Mouse (Mus musculus) liver, embryonic 14.5 days (tissue): Measurements from ENCODE around the gene Prex1. TPM values are rescaled to one million over a fixed set of nuclear protein-coding genes. Genes with fewer than 3 reads are reported as not detected.

Experiments used
- ATAC-seq: fragments of 200-750 bp; cut with Nextera tagmentation; 2 replicates; pipeline ENCODE4 v1.8.0; 2017; ENCODE audit warnings: moderate number of reproducible peaks, mild to moderate bottlenecking, moderate library complexity; ENCODE audit not compliant: insufficient read depth
- DNase-seq, 3 experiments: peaks; one replicate each; pipeline ENCODE4 v3.0.0-alpha.2; 2012 to 2013; ENCODE audit warnings: low read depth in 3 of 3, low spot score in 3 of 3
- H3K27ac ChIP-seq: fragments of 300-500 bp; sonication (generic); 2 replicates; pipeline ENCODE4 v1.5.1; 2014; ENCODE audit warnings: moderate library complexity, mild to moderate bottlenecking, control low read depth, inconsistent platforms
- H3K27me3 ChIP-seq: fragments of 300-500 bp; sonication (generic); 2 replicates; pipeline ENCODE4 v1.6.1; 2014; ENCODE audit warnings: mild to moderate bottlenecking, low read length, moderate library complexity; ENCODE audit not compliant: control insufficient read depth, insufficient read depth
- H3K36me3 ChIP-seq: fragments of 300-500 bp; sonication (generic); replicated peaks from 2 replicates; pipeline ENCODE4 v1.6.1; 2014; ENCODE audit warnings: low read depth; ENCODE audit not compliant: control insufficient read depth, insufficient read depth
- H3K4me1 ChIP-seq, 2 experiments: fragments of 200-500 bp in 1 of 2; fragments of 300-500 bp in 1 of 2; sonication (generic) in 1 of 2; replicated peaks; 2 replicates each; pipeline ENCODE4 v1.6.1; 2012 to 2014; ENCODE audit warnings: antibody characterized with exemption in 1 of 2, inconsistent platforms in 1 of 2, low read length in 1 of 2; ENCODE audit not compliant: control insufficient read depth in 2 of 2, insufficient read depth in 2 of 2
- H3K4me2 ChIP-seq: fragments of 300-500 bp; sonication (generic); 2 replicates; pipeline ENCODE4 v1.6.1; 2014; ENCODE audit warnings: low read depth, mild to moderate bottlenecking, control low read depth, moderate library complexity
- H3K4me3 ChIP-seq, 2 experiments: fragments of 200-500 bp in 1 of 2; fragments of 300-500 bp in 1 of 2; sonication (generic) in 1 of 2; 2 replicates each; pipeline ENCODE4 v1.5.1; 2012 to 2014; ENCODE audit warnings: low read depth in 2 of 2, low read length in 2 of 2, mild to moderate bottlenecking in 2 of 2, control low read depth in 1 of 2, inconsistent platforms in 1 of 2, moderate library complexity in 1 of 2; ENCODE audit not compliant: insufficient read depth in 1 of 2
- H3K9ac ChIP-seq: fragments of 300-500 bp; sonication (generic); replicated peaks from 2 replicates; pipeline ENCODE4 v1.6.1; 2014; ENCODE audit warnings: mild to moderate bottlenecking, control low read depth, moderate library complexity
- H3K9me3 ChIP-seq: fragments of 300-500 bp; sonication (generic); 2 replicates; pipeline ENCODE4 v1.6.1; 2016; ENCODE audit warnings: low read length, mixed read lengths; ENCODE audit not compliant: control insufficient read depth
- CTCF ChIP-seq: IDR thresholded peaks from 2 replicates; pipeline ENCODE4 v1.5.1; 2016; ENCODE audit warnings: antibody characterized with exemption, low read depth, control low read depth
- EP300 ChIP-seq: IDR thresholded peaks from 2 replicates; pipeline ENCODE4 v1.6.1; 2016; ENCODE audit warnings: antibody characterized with exemption, low read depth
- WGBS: fragments of 180-500 bp; shearing (Covaris S2); extraction: QIAGEN DNeasy Blood & Tissue Kit; methylation state at CpG from one replicate; pipeline ENCODE4 v1.1.7; 2014; ENCODE audit not compliant: insufficient replicate concordance; 5-methylcytosine and 5-hydroxymethylcytosine counted together
- polyA plus RNA-seq, 2 experiments: library from polyadenylated mRNA; depleted of rRNA in 1 of 2; stranded (reverse) in 1 of 2; unstranded in 1 of 2; fragments of >200 nt; fragmentation: Nextera tagmentation in 1 of 2; extraction: Ambion mirVana in 1 of 2; gene quantifications; 2 replicates each; pipeline versions ENCODE4 v1.2.1 to v1.2.3; 2012 to 2014

Prex1 gene
- polyA plus RNA-seq, 2 experiments, result 9.2 to 10.0 TPM

GRCm38 (mm10) chr2:166663250-166663961, 50.2 kb downstream of the Prex1 start:
- H3K27me3 ChIP-seq, result no peaks in the 10 kb centered on the region
- no peak for TF ChIP-seq CTCF
- no peak for TF ChIP-seq EP300
- ATAC-seq, result no peak
- no peak overlapping the region for H3K27ac ChIP-seq
- H3K9ac ChIP-seq, result no peak overlapping the region
- no peak overlapping the region for H3K4me3 ChIP-seq
- no peaks in the 10 kb centered on the region for H3K9me3 ChIP-seq
- H3K4me1 ChIP-seq, result peaks cover 14 to 19% of the 10 kb centered on the region in 2 experiments
- no peak for DNase-seq
- no peak overlapping the region for H3K4me2 ChIP-seq
- WGBS, result 87% methylated on average over 9 of the region's 9 CpGs
- H3K36me3 ChIP-seq, result no peaks in the 10 kb centered on the region

- ATAC-seq, result no peak
- WGBS, result 65% methylated on average over 6 of the region's 6 CpGs
- no peaks in the 10 kb centered on the region for H3K9me3 ChIP-seq
- H3K4me3 ChIP-seq, result no peak overlapping the region
- H3K4me1 ChIP-seq, result peaks cover 14 to 19% of the 10 kb centered on the region in 2 experiments
- no peak overlapping the region for H3K27ac ChIP-seq
- DNase-seq, result no peak
- no peak overlapping the region for H3K9ac ChIP-seq
- no peak for TF ChIP-seq CTCF
- no peak for TF ChIP-seq EP300
- H3K36me3 ChIP-seq, result no peaks in the 10 kb centered on the region
- H3K4me2 ChIP-seq, result no peak overlapping the region
- no peaks in the 10 kb centered on the region for H3K27me3 ChIP-seq
Observed at GRCm38 (mm10) chr2:166662595-166663160, 51.0 kb downstream of the Prex1 start.

DNA sequence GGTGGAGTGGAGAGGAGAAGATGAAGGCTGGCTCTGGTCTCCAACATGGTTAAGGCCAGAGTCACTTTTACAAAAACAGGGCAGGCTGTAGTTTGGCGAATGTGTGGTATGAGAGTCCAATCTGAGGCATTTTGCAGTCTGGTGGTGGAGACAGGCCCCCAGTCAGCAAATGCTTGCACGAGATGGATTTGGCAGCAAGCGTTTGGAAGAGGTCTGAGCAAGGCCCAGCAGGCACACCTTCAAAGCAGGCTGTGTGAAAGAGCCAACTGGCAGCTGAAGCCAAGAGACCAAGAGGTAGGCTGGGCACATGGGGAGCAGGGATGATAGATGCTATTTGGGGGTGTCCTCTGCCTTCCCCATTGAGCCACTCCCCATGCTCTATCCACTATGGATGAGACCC, 51.7 kb downstream of the Prex1 start:
- Histone ChIP-seq H3K27me3 (no peaks in the 10 kb centered on the region), H3K4me1 (peaks cover 14 to 24% of the 10 kb centered on the region in 2 experiments), H3K9me3 (no peaks in the 10 kb centered on the region), H3K36me3 (no peaks in the 10 kb centered on the region), H3K27ac (no peak overlapping the region), H3K9ac (no peak overlapping the region), H3K4me3 (no peak overlapping the region), H3K4me2 (no peak overlapping the region)
- 74% methylated on average over 3 of the region's 3 CpGs for WGBS
- DNase-seq, result no peak
- no peak for TF ChIP-seq CTCF
- TF ChIP-seq EP300, result no peak
- no peak for ATAC-seq

GRCm38 (mm10) chr2:166661498-166661897, 52.1 kb downstream of the Prex1 start:
- H3K4me3 ChIP-seq, result no peak overlapping the region
- no peak overlapping the region for H3K4me2 ChIP-seq
- peaks cover 16 to 28% of the 10 kb centered on the region in 2 experiments for H3K4me1 ChIP-seq
- WGBS, result 69% methylated on average over 12 of the region's 12 CpGs
- H3K27ac ChIP-seq, result no peak overlapping the region
- no peaks in the 10 kb centered on the region for H3K9me3 ChIP-seq
- TF ChIP-seq EP300 (no peak), CTCF (no peak)
- no peak for DNase-seq
- ATAC-seq, result no peak
- no peaks in the 10 kb centered on the region for H3K36me3 ChIP-seq
- no peaks in the 10 kb centered on the region for H3K27me3 ChIP-seq
- no peak overlapping the region for H3K9ac ChIP-seq

DNA sequence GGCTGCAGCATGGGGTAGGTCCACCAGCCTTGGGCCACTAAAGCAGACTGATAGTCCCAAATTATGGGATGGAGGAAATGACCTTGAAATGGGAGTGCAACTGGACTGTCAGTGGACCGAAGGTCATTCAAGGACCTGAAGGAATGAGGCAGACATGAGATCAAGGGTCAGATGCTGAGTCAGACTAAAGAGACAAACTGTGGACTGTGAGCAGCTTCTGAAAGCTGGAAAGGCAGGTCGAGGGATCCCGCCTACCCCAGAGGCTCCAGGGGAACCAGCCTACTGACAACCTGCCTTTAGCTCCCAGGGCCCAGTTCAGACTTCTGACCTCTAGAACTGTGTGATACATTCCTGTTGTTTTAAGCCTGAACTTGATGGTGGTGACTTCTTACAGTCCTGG, 55.3 kb downstream of the Prex1 start:
- WGBS, result 61% methylated on average over 3 of the region's 3 CpGs
- no peak overlapping the region for H3K4me2 ChIP-seq
- no peak overlapping the region for H3K27ac ChIP-seq
- H3K4me3 ChIP-seq, result no peak overlapping the region
- H3K9ac ChIP-seq, result no peak overlapping the region
- ATAC-seq (no peak), DNase-seq (no peak)
- H3K27me3 ChIP-seq, result no peaks in the 10 kb centered on the region
- no peaks in the 10 kb centered on the region for H3K36me3 ChIP-seq
- TF ChIP-seq EP300 (no peak), CTCF (no peak)
- peaks cover 8 to 24% of the 10 kb centered on the region in 2 experiments for H3K4me1 ChIP-seq
- H3K9me3 ChIP-seq, result no peaks in the 10 kb centered on the region
